ENCODE assay signal across 25 mouse cellular contexts in the genomic region with DNA sequence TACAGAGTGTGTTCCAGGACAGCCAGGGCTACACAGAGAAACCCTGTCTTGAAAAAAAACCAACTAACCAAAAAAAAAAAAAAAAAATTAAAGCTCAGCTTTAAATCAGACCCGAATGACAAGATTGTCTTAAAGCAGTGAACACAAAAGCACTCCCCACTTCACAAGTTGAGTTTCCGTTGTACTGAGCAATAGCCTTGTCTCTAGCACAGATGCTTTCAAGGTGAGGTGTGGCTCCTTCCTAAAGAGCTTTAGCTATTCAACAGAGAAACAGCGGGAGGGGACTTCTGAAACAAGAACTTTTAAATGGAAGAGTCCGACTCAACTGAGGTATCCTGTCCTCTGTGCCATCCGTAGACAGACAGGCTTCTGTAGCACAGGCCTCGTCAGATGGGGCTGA.
"Had no signal": no experiment of that assay in that cellular context is flagged by ENCODE, and none has a peak within 500 bp of the region (broad histone marks: within the 10 kb centered on the region; RNA-seq: fewer than 3 reads in every experiment).

No protein-coding gene starts in this region.

- H3K4me1 ChIP-seq: heart, embryonic 10.5 days; hindbrain, embryonic 10.5 days; hindbrain, embryonic 12.5 days; hindbrain, embryonic 15.5 days; limb, embryonic 13.5 days; limb, embryonic 15.5 days; liver, embryonic 12.5 days had no signal

- H3K9ac ChIP-seq: heart, embryonic 12.5 days; hindbrain, embryonic 12.5 days; hindbrain, embryonic 15.5 days; limb, embryonic 13.5 days; limb, embryonic 15.5 days; liver, embryonic 12.5 days; liver, embryonic 14.5 days had no signal

- H3K9me3 ChIP-seq: heart, embryonic 10.5 days; hindbrain, embryonic 12.5 days; hindbrain, embryonic 15.5 days; limb, embryonic 15.5 days had no signal

- H3K4me2 ChIP-seq: heart, embryonic 12.5 days; hindbrain, embryonic 12.5 days; hindbrain, embryonic 15.5 days; limb, embryonic 13.5 days; limb, embryonic 15.5 days; liver, embryonic 12.5 days had no signal

- ATAC-seq: hindbrain, postnatal 0 days; intestine, embryonic 16.5 days; liver, embryonic 12.5 days had no signal

- H3K27ac ChIP-seq: gastrocnemius, adult 2 months; heart, adult 2 months; heart, embryonic 10.5 days; hindbrain, embryonic 10.5 days; hindbrain, embryonic 12.5 days; hindbrain, embryonic 15.5 days; hindbrain, postnatal 0 days; layer of hippocampus, adult 2 months; left cerebral cortex, adult 2 months; limb, embryonic 13.5 days; limb, embryonic 15.5 days; liver, embryonic 12.5 days; liver, embryonic 14.5 days had no signal

- H3K4me3 ChIP-seq: gastrocnemius, adult 2 months; heart, adult 2 months; heart, embryonic 10.5 days; heart, embryonic 12.5 days; hindbrain, embryonic 10.5 days; hindbrain, embryonic 12.5 days; hindbrain, embryonic 15.5 days; layer of hippocampus, adult 2 months; left cerebral cortex, adult 2 months; limb, embryonic 13.5 days; limb, embryonic 15.5 days; liver, embryonic 12.5 days had no signal

- H3K27me3 ChIP-seq: heart, embryonic 12.5 days; hindbrain, embryonic 12.5 days; hindbrain, embryonic 15.5 days; limb, embryonic 13.5 days; limb, embryonic 15.5 days; liver, embryonic 12.5 days had no signal

- DNase-seq: gastrocnemius, adult 2 months; gastrocnemius, postnatal 10 days; gastrocnemius, postnatal 25 days; heart, adult 2 months; heart, postnatal 10 days; heart, postnatal 4 days; kidney, adult 11 months; kidney, adult 2 months; kidney, adult 9 months; kidney, postnatal 10 days; kidney, postnatal 25 days; kidney, postnatal 4 days had no signal
